Mouse (Mus musculus) ES-E14 (cell line): ENCODE data around the gene Sos1. TPM values are rescaled to one million over a fixed set of nuclear protein-coding genes. Genes with fewer than 3 reads are reported as not detected.
"Not testable (repeated sequence)": the region's sequence is repeated elsewhere in the genome, so short reads cannot be mapped to it uniquely, and the experiment has no call there.

ENCODE experiments used
- DNase-seq: peaks from one replicate; pipeline ENCODE4 v3.0.0-alpha.2; 2013; ENCODE audit warnings: low read depth, low spot score
- H3K27ac ChIP-seq: 2 replicates; pipeline ENCODE4 v1.5.1; 2012; ENCODE audit warnings: low read depth, mild to moderate bottlenecking, low read length, moderate library complexity, mixed read lengths; ENCODE audit not compliant: poor library complexity, insufficient read depth, severe bottlenecking
- H3K36me3 ChIP-seq: 2 replicates; pipeline ENCODE4 v1.6.1; 2012; ENCODE audit warnings: mild to moderate bottlenecking, low read length, moderate library complexity, mixed read lengths; ENCODE audit not compliant: control insufficient read depth, poor library complexity, insufficient read depth, severe bottlenecking
- H3K4me1 ChIP-seq, 2 experiments: fragments of 150-350 bp in 1 of 2; sonication (generic) in 1 of 2; 2 replicates each; pipeline ENCODE4 v1.6.1; 2012; ENCODE audit warnings: low read length in 2 of 2, mild to moderate bottlenecking in 1 of 2, mixed read lengths in 1 of 2; ENCODE audit not compliant: control insufficient read depth in 2 of 2, insufficient read depth in 2 of 2, poor library complexity in 1 of 2
- H3K4me3 ChIP-seq, 2 experiments: fragments of 150-350 bp in 1 of 2; sonication (generic) in 1 of 2; 2 replicates each; pipeline ENCODE4 v1.5.1; 2012; ENCODE audit warnings: low read length in 2 of 2, low read depth in 1 of 2, mild to moderate bottlenecking in 1 of 2, mixed read lengths in 1 of 2; ENCODE audit not compliant: insufficient read depth in 1 of 2, poor library complexity in 1 of 2, severe bottlenecking in 1 of 2
- H3K9ac ChIP-seq: 2 replicates; pipeline ENCODE4 v1.6.1; 2012; ENCODE audit warnings: low read depth, mild to moderate bottlenecking, low read length, mixed read lengths; ENCODE audit not compliant: poor library complexity, insufficient read depth, severe bottlenecking
- H3K9me3 ChIP-seq: fragments of 150-350 bp; sonication (generic); 2 replicates; pipeline ENCODE4 v1.6.1; 2012; ENCODE audit warnings: low read depth, mild to moderate bottlenecking, low read length; ENCODE audit not compliant: control insufficient read depth, insufficient read depth
- CHD2 ChIP-seq: IDR thresholded peaks from 2 replicates; pipeline ENCODE4 v1.6.1; 2014; ENCODE audit warnings: mild to moderate bottlenecking, low read depth, low read length, inconsistent platforms
- HCFC1 ChIP-seq: IDR thresholded peaks from 2 replicates; pipeline ENCODE4 v1.6.1; 2012; ENCODE audit warnings: low read length, inconsistent platforms, borderline replicate concordance; ENCODE audit not compliant: insufficient read depth
- MAFK ChIP-seq: IDR thresholded peaks from 2 replicates; pipeline ENCODE4 v1.6.1; 2014; ENCODE audit warnings: mild to moderate bottlenecking, low read depth, low read length, inconsistent platforms; ENCODE audit not compliant: insufficient read depth
- ZC3H11A ChIP-seq: IDR thresholded peaks from 2 replicates; pipeline ENCODE4 v1.6.1; 2012; ENCODE audit warnings: low read depth, mild to moderate bottlenecking, inconsistent platforms, low read length, borderline replicate concordance
- ZNF384 ChIP-seq: IDR thresholded peaks from 2 replicates; pipeline ENCODE4 v1.6.1; 2012; ENCODE audit warnings: low read depth, low read length, inconsistent platforms
- in situ Hi-C, 2 experiments: fragments of 600-800 bp; cut with MboI; formaldehyde crosslinking; loops; one replicate each; pipeline ENCODE4 v1.15.1; 2025; ENCODE audit warnings: low sequenced_read_pairs in 2 of 2, inconsistent platforms in 1 of 2; ENCODE audit not compliant: unreplicated experiment in 2 of 2
- total RNA-seq: library from RNA; depleted of rRNA; stranded (reverse); fragments of 300-350 nt; gene quantifications from 2 replicates; pipeline ENCODE4 v1.2.3, GENCODE M21; 2012

Gene Sos1
- total RNA-seq, 1 experiment = 9.0 TPM

DNA sequence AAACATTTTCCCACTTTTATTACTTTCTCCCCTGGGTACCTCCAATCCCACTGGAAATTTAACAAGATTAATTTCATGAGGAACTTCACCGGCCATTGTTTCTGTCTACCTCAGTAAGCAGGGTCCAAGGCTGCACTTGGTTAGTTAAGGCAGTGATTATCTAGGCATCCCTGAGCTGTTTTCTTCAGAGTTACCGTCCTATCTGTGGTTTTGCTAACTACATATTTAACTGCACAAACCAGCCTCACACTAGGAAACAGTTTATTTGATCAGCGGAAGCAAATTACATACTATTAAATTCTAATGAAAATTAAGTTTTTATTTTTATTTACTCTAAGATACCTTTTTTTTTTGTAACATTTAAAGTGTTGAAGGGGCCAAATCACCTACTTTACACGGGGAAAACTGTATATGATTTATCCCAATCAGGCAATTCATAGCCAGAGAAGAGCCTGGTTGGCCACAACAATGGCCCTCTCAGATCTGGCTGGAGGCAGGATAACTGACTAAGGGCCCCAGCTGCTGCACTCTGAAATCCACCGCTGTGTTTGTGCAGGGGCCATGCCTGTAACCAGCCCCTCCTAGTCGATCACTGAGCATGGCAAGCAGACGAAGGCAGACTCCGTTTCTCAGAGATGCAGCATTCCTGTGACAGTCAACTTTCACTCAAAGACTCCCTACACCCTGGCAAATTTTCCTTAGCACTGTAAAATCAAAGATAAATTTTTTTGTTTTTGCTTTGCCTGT, 9.0 kb downstream of the Sos1 start:
- Histone ChIP-seq H3K27ac (no peak overlapping the region), H3K9ac (no peak overlapping the region), H3K4me3 (no peak overlapping the region), H3K9me3 (no peaks in the 10 kb centered on the region), H3K4me1 (peaks cover 1 to 4% of the 10 kb centered on the region in 2 experiments; a peak in 2 of 4 replicates), H3K36me3 (no peaks in the 10 kb centered on the region; the same call in 1 of the 2 replicates)
- TF ChIP-seq CHD2 (no peak), ZC3H11A (no peak), MAFK (no peak), ZNF384 (no peak), HCFC1 (no peak)
- no peak for DNase-seq
- in situ Hi-C loops = no loop called here

DNA sequence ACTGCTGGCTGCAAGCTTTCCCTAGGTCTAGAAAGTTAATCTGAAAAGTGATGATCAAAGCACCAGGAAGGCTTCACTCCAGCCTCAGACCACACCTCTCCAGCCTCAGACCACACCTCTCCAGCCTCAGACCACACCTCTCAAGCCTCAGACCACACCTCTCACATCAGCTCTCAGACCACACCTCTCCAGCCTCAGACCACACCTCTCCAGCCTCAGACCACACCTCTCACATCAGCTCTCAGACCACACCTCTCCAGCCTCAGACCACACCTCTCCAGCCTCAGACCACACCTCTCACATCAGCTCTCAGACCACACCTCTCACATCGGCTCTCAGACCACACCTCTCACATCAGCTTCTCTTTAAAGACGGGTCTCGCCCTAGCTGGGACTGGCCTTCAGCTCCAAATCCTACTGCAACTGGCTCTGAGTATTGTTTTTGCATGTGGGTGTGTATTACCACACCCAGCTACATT, 11.8 kb downstream of the Sos1 start:
- H3K9ac ChIP-seq, in situ Hi-C loops: not testable (repeated sequence)
- peaks cover 1 to 14% of the 10 kb centered on the region in 2 experiments; a peak in 2 of 4 replicates for H3K4me1 ChIP-seq

GRCm38 (mm10) chr17:80460258-80460657, 20.0 kb downstream of the Sos1 start:
- Histone ChIP-seq H3K9me3 (no peaks in the 10 kb centered on the region), H3K27ac (no peak overlapping the region), H3K9ac (no peak overlapping the region), H3K36me3 (no peaks in the 10 kb centered on the region; the same call in 1 of the 2 replicates), H3K4me3 (no peak overlapping the region), H3K4me1 (peaks cover 4 to 18% of the 10 kb centered on the region in 2 experiments)
- in situ Hi-C loops = no loop called here
- TF ChIP-seq ZNF384 (no peak), CHD2 (no peak)
- DNase-seq = no peak

More for the DNA sequence above, 11.8 kb downstream of the Sos1 start:
- H3K36me3 ChIP-seq, H3K27ac ChIP-seq, H3K9me3 ChIP-seq, H3K4me3 ChIP-seq: not testable (repeated sequence)
- peak; percentile 68 for DNase-seq

DNA sequence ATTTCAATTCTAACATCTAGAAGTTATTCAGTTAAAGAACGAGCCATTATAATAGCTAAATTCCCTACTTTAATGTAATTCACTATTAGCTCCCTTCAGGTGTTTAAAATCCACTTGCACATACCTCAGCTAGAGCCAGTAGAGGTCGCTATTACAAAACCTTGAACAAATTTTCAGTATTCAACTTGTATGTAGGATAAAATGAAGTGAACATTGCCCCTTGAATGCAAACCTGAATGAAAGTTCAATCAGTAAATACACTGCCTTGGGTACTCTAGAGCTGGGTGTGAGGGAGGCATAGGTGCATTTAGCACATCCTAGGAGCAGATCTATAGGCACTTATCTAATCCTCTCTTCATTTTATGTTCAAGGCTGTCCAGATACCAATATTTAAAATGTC, 24.6 kb downstream of the Sos1 start:
- Histone ChIP-seq H3K27ac (no peak overlapping the region; the same call in 1 of the 2 replicates), H3K36me3 (peaks cover 4% of the 10 kb centered on the region), H3K4me3 (no peak overlapping the region), H3K4me1 (peaks cover 0 to 3% of the 10 kb centered on the region in 2 experiments; a peak in 1 of 4 replicates), H3K9ac (no peak overlapping the region), H3K9me3 (no peaks in the 10 kb centered on the region)
- in situ Hi-C loops = no loop called here
- no peak for TF ChIP-seq ZNF384
- no peak for TF ChIP-seq HCFC1
- TF ChIP-seq ZC3H11A = 0 out of 2 replicates have a peak, but pooled peaks have one; percentile 10
- no peak for DNase-seq

DNA sequence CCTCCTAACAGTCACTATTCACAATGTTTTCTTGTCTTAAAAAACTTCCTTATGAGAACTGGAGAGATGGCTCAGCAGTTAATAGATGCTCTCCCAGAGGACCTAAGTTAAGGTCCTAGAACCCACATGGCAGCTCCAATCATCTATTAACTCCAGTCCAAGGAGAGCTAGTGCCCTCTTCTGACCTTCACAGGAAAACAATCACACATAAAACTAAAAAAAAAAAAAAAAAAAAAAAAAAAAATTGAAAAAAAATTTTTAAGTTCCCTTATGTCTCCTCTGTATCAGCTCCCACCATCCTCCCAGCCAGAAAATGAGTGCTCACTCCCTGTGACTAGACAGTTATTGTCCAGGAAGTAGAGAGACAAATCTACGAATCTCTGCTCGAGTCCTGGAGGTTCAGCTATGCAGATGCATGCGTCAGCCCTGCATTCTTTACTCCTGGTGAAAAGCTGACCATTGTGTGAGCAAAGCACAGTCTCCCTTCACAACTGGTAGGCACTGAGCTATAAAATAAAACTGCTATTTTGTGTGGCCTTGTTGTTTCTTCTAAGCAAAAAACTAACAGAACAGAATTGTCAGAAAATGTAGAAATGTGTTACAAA, 29.7 kb downstream of the Sos1 start:
- in situ Hi-C loops = no loop called here

More for the DNA sequence above, 29.7 kb downstream of the Sos1 start:
- no peaks in the 10 kb centered on the region for H3K9me3 ChIP-seq
- no peak overlapping the region for H3K9ac ChIP-seq
- TF ChIP-seq ZC3H11A (no peak), CHD2 (no peak), ZNF384 (peak; percentile 91), HCFC1 (no peak), MAFK (no peak)
- H3K4me3 ChIP-seq = no peak overlapping the region
- H3K27ac ChIP-seq = no peak overlapping the region
- no peak for DNase-seq
- peaks cover 2 to 3% of the 10 kb centered on the region in 2 experiments; a peak in 2 of 4 replicates for H3K4me1 ChIP-seq
- H3K36me3 ChIP-seq = peaks cover 12% of the 10 kb centered on the region
